8 mouse cellular contexts compared by ENCODE assay signal in the genomic region with DNA sequence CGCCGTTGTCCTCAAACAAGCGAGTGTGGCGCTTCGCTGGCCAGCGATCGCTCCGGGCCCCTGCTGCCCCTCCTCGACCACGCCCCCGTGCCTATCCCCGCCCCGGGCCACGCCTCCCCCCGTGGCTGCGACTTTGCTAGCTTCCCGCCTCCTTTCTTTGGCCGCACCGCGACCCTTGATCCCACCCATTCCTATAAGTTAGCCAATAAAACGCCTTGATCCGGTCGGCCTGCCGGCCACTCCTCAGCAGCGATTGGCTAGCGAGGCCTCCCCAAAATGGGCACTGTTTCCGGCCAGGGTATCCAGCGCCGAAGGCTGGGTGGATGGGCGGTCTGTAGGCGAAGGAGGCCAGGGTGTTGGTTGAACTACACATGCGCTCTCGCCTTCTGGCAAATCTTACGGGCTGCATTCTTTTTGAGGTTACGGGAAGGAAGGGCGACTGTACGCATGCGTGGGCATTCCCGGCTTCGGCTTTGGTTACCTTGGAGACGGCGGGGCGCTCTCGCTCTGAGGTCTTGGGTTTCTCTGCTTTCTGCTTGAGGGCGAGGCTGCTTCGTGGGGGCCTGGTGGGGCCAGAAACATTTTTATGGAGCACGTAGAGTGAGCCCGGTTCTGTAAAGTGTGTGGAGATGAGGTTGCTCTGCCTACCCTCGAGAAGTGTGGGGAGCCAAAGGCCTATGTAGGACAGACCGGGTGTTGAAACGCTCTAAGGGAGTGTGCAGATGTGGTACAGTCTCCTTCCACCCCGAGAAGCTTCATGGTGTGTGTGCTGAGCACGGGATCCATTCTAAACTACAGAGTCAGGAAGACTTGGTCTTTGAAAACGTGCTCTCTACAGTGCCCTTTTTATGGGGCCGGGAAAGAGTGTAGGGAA. TPM values are rescaled to one million over a fixed set of nuclear protein-coding genes. Genes with fewer than 3 reads are reported as not detected.
DNase-seq lines count a peak whose midpoint lies in the region; ATAC-seq lines count a peak whose summit lies in the region.

A gene (minus strand): TSS at position 127 of the 874 bp plus-strand sequence.

- peak; percentile 78 for ATAC-seq in megakaryocyte progenitor cell, adult 5-6 weeks (replicated peaks; ENCODE audit: poor library complexity)

- DNase-seq in adipocyte (ENCODE audit: low spot score) = peak; percentile 100
- peak; percentile 99 for DNase-seq in embryo, embryonic 10 days (ENCODE audit: low spot score)
- peak; percentile 99 for DNase-seq in gastrocnemius, postnatal 10 days
- peak; percentile 99 for DNase-seq in induced T-regulatory cell, adult 2 months (ENCODE audit: low read depth)
- DNase-seq in left cerebral cortex, adult 9 months (ENCODE audit: low spot score in 2 of 2) = peak; percentile 99
- peak; percentile 97 for DNase-seq in right cerebral cortex, postnatal 14 days
- peak; percentile 100 for DNase-seq in urinary bladder, postnatal 36 days (ENCODE audit: low spot score in 2 of 2)

RNA-seq across cellular contexts. Expression of the gene that starts here (rescaled TPM):
- total RNA-seq in gastrocnemius, postnatal 10 days (2021) = 1 to 10 TPM; 3.3 to 5.0 TPM
- 4.5 and 4.8 TPM in 2 replicates for total RNA-seq in megakaryocyte progenitor cell, adult 5-6 weeks (2015)
- 3.9 and 4.5 TPM in 2 replicates for total RNA-seq in megakaryocyte progenitor cell, adult 5-6 weeks (2017)

Comparison
In these comparisons a context has a peak if more than half of its experiments do, and no peak if none do; other contexts are left out.
1. Peak in every context shown above with its lines: DNase-seq and ATAC-seq.